Mouse (Mus musculus) cerebellum, adult 2 months (tissue): Measurements from ENCODE around the gene Grk3.

Source experiments
- CTCF ChIP-seq: fragments of 200-500 bp; IDR thresholded peaks from 2 replicates; pipeline ENCODE4 v1.5.1; 2011; ENCODE audit warnings: low read depth, mild to moderate bottlenecking, control low read depth, low read length, moderate library complexity, borderline replicate concordance; ENCODE audit not compliant: insufficient read depth
- POLR2A ChIP-seq: fragments of 200-500 bp; IDR thresholded peaks from 2 replicates; pipeline ENCODE4 v1.6.1; 2011; ENCODE audit warnings: low read length, control low read depth, borderline replicate concordance; ENCODE audit not compliant: insufficient read depth

DNA sequence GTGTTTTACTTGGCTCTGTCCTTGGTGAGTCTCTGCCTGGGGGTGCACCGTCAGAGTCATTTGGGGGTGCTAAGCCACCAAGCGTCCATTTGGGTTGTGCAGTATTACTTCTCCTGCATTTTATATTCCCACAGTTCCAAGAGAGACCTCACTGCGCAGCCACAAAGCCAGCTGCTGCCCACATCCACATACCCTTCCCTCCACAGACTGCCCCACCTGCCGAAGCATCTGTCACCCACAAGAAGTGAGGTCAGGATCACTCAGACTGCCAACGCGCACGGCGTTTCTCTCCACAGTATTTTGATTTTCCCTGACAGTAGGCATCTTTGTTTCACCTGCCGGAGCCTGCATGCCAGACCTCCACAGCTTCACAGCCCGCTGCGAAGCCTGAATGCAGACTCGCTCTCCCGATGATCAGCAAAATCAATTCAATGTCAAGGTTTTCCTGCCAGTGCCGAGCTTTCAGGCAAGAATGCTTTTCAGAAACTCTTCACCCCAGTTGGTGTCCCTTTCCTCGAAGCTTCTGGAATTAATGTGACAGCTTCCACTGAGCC, 15.7 kb upstream of the Grk3 start:
- TF ChIP-seq CTCF (no peak), POLR2A (no peak)
